Mouse (Mus musculus) bone marrow, adult 2 months (tissue): ENCODE measurements at regions not wholly inside any gene's neighbourhood (a gene's known extent, or its start where the extent isn't known, plus 50 kb on each side); places are given as distances from the start of the nearest gene placed in this dataset.

Source experiments
- CTCF ChIP-seq: fragments of 200-500 bp; IDR thresholded peaks from 2 replicates; pipeline ENCODE4 v1.5.1; 2011; ENCODE audit warnings: low read length, control low read depth; ENCODE audit not compliant: control insufficient read depth, insufficient read depth
- POLR2A ChIP-seq: fragments of 200-500 bp; IDR thresholded peaks from 2 replicates; pipeline ENCODE4 v1.6.1; 2011; ENCODE audit warnings: low read depth, mild to moderate bottlenecking, control low read depth, low read length, borderline replicate concordance; ENCODE audit not compliant: control insufficient read depth

DNA sequence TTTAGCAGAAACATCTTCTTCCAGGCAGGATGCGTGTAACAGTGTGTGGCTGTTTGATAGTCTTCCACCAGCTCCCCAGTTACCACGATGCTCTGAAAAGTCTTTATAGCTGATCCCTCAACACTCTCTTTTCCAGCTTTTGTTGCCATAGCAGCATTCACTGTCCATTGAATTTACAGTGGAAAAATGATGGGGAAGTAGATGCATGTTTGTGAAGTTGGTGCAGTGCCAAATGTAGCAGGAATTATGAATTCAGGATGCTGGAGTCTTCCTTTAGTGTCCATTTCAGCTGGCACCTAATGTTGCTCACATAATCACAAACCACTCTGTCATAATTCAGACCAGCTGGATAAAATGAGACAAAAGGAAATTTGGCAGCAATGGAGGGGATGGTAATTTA, 99.0 kb upstream of the Tbc1d2b start:
- no peak for TF ChIP-seq CTCF
- TF ChIP-seq POLR2A = no peak
